ENCODE assay signal across 8 mouse cellular contexts in genomic region chr17:33718384-33718881, GRCm38 (mm10). TPM values are rescaled to one million over a fixed set of nuclear protein-coding genes. Genes with fewer than 3 reads are reported as not detected.
DNase-seq lines count a peak whose midpoint lies in the region; ATAC-seq and TF ChIP-seq lines count a peak whose summit lies in the region.

Gene March2 (minus strand): TSS chr17:33718670.

- 0 out of 2 replicates have a peak, but pooled peaks cover 3% of the 10 kb centered on the region for H3K36me3 ChIP-seq in hindbrain, embryonic 13.5 days

- no peaks in the 10 kb centered on the region for H3K27me3 ChIP-seq in Patski
- H3K27me3 ChIP-seq in hindbrain, embryonic 13.5 days: no peaks in the 10 kb centered on the region

- peak; percentile 99 for ATAC-seq in Patski
- ATAC-seq in hindbrain, embryonic 13.5 days (ENCODE audit: low FRiP score): peak; percentile 99

- DNase-seq in Patski (ENCODE audit: low read depth, low spot score): peak; percentile 59
- peak; percentile 95 to 97 for DNase-seq in cerebellum, postnatal 14 days
- DNase-seq in frontal cortex, postnatal 14 days (ENCODE audit: low spot score in 2 of 2): peak; percentile 93 to 95
- peak; percentile 86 to 88 for DNase-seq in layer of hippocampus, postnatal 25 days (ENCODE audit: extremely low spot score in 1 of 2, low spot score in 1 of 2)
- DNase-seq in lung, postnatal 25 days (ENCODE audit: low spot score): peak; percentile 98
- peak; percentile 98 for DNase-seq in retina, embryonic 14.5 days (ENCODE audit: low spot score)
- peak; percentile 99 for DNase-seq in thymus, postnatal 4 days

- H3K4me1 ChIP-seq in hindbrain, embryonic 13.5 days (replicated peaks): peaks cover 12% of the 10 kb centered on the region

- peak within 1 kb of the TSS; percentile 86 for H3K9ac ChIP-seq in hindbrain, embryonic 13.5 days

- no peak for TF ChIP-seq CTCF in Patski (IDR thresholded peaks at IDR 0.05)

- POLR2A ChIA-PET in Patski (lab: Charles Lee): interaction anchor here (1.2 kb wide), 1 partner anchor 20 kb away, joined by 3 read pairs; no protein-coding TSS in a partner anchor

- CTCF ChIA-PET in Patski (lab: Charles Lee): interaction anchor here (1.2 kb wide), 1 partner anchor 11 kb away, joined by 4 read pairs; no protein-coding TSS in a partner anchor

- in situ Hi-C loops in Patski (cut with MboI; ENCODE audit: low pct_unique_long_range_greater_than_20kb): no loop called here

- peak within 1 kb of the TSS; percentile 81 for H3K4me3 ChIP-seq in hindbrain, embryonic 13.5 days

- under 1% methylated on average over 46 of the region's 46 CpGs for WGBS in hindbrain, embryonic 13.5 days

- no peaks in the 10 kb centered on the region for H3K9me3 ChIP-seq in hindbrain, embryonic 13.5 days

- peak within 1 kb of the TSS; percentile 75 for H3K4me2 ChIP-seq in hindbrain, embryonic 13.5 days

- H3K27ac ChIP-seq in hindbrain, embryonic 13.5 days: peak within 1 kb of the TSS; percentile 23; the same call in 1 of the 2 replicates

RNA-seq across cellular contexts. Expression of gene March2, which starts in this region (rescaled TPM):
- 77.2 TPM for polyA plus RNA-seq in Patski (2021)
- polyA plus RNA-seq in hindbrain, embryonic 13.5 days (2015; fragmentation: Nextera tagmentation; extraction: Ambion mirVana): 68.4 and 69.1 TPM in 2 replicates
- 10 to 100 TPM; 80.9 to 84.4 TPM for total RNA-seq in layer of hippocampus, postnatal 25 days (2021)

Comparison
In these comparisons a context has a peak if more than half of its experiments do, and no peak if none do; other contexts are left out.
1. Peak in every context shown above with its lines: DNase-seq, ATAC-seq, H3K4me3 ChIP-seq and H3K27ac ChIP-seq.